Mouse (Mus musculus) heart, embryonic 12.5 days (tissue): ENCODE results near the gene Ripor2. TPM values are rescaled to one million over a fixed set of nuclear protein-coding genes. Genes with fewer than 3 reads are reported as not detected.
A peak's percentile ranks its signal among the peaks of the same experiment; 100 is the strongest.

Source experiments
- ATAC-seq: fragments of 200-750 bp; cut with Nextera tagmentation; 2 replicates; pipeline ENCODE4 v1.8.0; 2017; ENCODE audit warnings: moderate TSS enrichment, moderate library complexity; ENCODE audit not compliant: insufficient number of reproducible peaks, low FRiP score
- H3K27ac ChIP-seq: fragments of 300-500 bp; sonication (generic); 2 replicates; pipeline ENCODE4 v1.5.1; 2016; ENCODE audit warnings: mild to moderate bottlenecking, moderate library complexity; ENCODE audit not compliant: poor library complexity, severe bottlenecking
- H3K27me3 ChIP-seq: fragments of 300-500 bp; sonication (generic); replicated peaks from 2 replicates; pipeline ENCODE4 v1.6.1; 2016; ENCODE audit warnings: mild to moderate bottlenecking, moderate library complexity
- H3K36me3 ChIP-seq: fragments of 300-500 bp; sonication (generic); 2 replicates; pipeline ENCODE4 v1.6.1; 2016; ENCODE audit warnings: mild to moderate bottlenecking, moderate library complexity
- H3K4me1 ChIP-seq: fragments of 300-500 bp; sonication (generic); replicated peaks from 2 replicates; pipeline ENCODE4 v1.6.1; 2016; ENCODE audit warnings: mild to moderate bottlenecking
- H3K4me2 ChIP-seq: fragments of 300-500 bp; sonication (generic); 2 replicates; pipeline ENCODE4 v1.6.1; 2016; ENCODE audit warnings: mild to moderate bottlenecking, moderate library complexity
- H3K4me3 ChIP-seq: fragments of 300-500 bp; sonication (generic); 2 replicates; pipeline ENCODE4 v1.5.1; 2016; ENCODE audit warnings: mild to moderate bottlenecking
- H3K9ac ChIP-seq: fragments of 300-500 bp; sonication (generic); 2 replicates; pipeline ENCODE4 v1.6.1; 2016; ENCODE audit warnings: mild to moderate bottlenecking, moderate library complexity
- H3K9me3 ChIP-seq: fragments of 300-500 bp; sonication (generic); replicated peaks from 2 replicates; pipeline ENCODE4 v1.6.1; 2016; ENCODE audit warnings: mild to moderate bottlenecking, moderate library complexity
- WGBS: fragments of 180-500 bp; shearing (Covaris S2); methylation state at CpG from one replicate; pipeline ENCODE4 v1.1.7; 2016; 5-methylcytosine and 5-hydroxymethylcytosine counted together
- polyA plus RNA-seq: library from polyadenylated mRNA; unstranded; fragments of >200 nt; fragmentation: Nextera tagmentation; extraction: Ambion mirVana; gene quantifications from 2 replicates; pipeline ENCODE4 v1.2.1, GENCODE M21; 2016

Ripor2 gene
- 10.5 and 10.9 TPM in 2 replicates for polyA plus RNA-seq

DNA sequence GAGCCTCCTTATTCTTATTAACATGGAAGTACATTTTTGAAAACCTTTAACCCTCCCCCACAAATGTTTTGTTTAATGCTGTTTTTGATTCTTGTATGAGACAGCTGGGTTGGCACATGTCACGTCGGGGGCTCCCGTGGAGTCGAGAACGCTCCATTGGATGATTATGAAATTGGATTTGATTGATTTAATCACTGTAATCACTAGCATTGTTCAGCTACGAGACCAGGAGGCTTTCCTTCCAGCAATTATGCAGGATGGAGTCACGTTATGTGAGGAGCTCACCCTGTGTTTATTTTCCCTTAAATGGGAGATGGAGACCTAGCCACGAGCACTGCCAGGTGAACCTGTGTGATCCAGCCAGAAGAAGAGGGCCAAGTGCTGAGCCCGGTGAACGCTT lies at the start of gene Ripor2:
Gene Ripor2 (plus strand): TSS at position 357 of the 400 bp plus-strand sequence.
- no peak within 1 kb of the TSS for H3K4me2 ChIP-seq
- no peak for ATAC-seq
- no peaks in the 10 kb centered on the region for H3K36me3 ChIP-seq
- H3K27ac ChIP-seq, result no peak within 1 kb of the TSS
- no peaks in the 10 kb centered on the region for H3K9me3 ChIP-seq
- 83% methylated on average over 10 of the region's 10 CpGs for WGBS
- no peaks in the 10 kb centered on the region for H3K27me3 ChIP-seq
- no peak within 1 kb of the TSS for H3K9ac ChIP-seq
- H3K4me1 ChIP-seq, result peaks cover 15% of the 10 kb centered on the region
- no peak within 1 kb of the TSS for H3K4me3 ChIP-seq

DNA sequence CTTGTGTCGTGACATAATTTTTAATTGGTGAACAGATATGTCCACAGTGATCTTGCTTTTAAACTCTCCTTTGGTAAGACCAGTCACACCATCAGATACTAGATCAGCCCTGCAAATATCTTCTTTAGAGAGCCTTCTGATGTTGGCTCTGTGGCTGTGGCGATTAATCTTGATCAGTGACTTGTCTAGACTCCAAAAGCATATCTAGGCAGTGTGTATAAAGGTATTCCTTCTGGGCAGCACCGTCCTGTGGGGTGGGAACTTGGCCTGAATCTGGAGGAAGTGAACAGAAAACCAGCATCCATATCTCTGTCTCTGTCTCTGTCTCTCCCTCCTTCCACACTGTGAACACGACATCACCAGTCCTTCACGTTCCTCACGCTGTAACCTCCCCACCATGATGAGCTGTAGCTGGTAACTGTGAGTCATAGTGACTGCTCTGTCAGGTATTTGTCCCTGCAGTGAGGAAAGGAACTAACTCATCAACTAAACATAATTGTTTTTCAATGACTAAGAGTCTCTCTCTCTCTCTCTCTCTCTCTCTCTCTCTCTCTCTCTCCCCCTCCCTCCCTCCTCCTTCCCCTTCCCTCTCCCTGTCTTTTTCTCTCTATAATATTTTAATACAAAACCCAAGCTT lies 45.3 kb upstream of the Ripor2 start:
- Histone ChIP-seq H3K9me3 (no peaks in the 10 kb centered on the region), H3K4me1 (peaks cover 22% of the 10 kb centered on the region), H3K36me3 (no peaks in the 10 kb centered on the region), H3K4me3 (no peak overlapping the region), H3K4me2 (no peak overlapping the region), H3K9ac (no peak overlapping the region), H3K27ac (no peak overlapping the region), H3K27me3 (no peaks in the 10 kb centered on the region)
- WGBS, result 65% methylated on average over 6 of the region's 6 CpGs
- no peak for ATAC-seq

DNA sequence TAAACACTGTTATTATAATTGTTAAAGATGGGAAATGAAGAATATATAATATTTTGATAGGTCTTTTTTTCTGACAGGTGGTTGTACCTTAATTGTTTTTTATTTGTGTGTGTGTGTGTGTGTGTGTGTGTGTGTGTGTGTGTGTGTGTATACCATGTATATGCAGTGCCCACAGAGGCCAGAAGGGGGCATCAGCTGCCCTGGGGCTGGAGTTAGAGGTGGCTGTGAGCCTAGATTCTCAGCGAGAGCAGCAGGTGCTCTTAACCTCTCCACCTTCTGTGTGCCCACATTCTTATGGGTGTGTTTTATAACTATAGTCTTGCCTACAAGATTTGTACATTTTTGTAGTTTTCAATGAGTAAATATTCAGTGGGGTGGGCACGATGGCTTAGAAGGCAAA lies 44.0 kb upstream of the Ripor2 start:
- Histone ChIP-seq H3K9ac (no peak overlapping the region), H3K27me3 (no peaks in the 10 kb centered on the region), H3K9me3 (no peaks in the 10 kb centered on the region), H3K27ac (0 out of 2 replicates have a peak overlapping the region, but pooled peaks have one; percentile 70), H3K4me3 (no peak overlapping the region), H3K4me1 (peaks cover 22% of the 10 kb centered on the region), H3K36me3 (no peaks in the 10 kb centered on the region), H3K4me2 (no peak overlapping the region)
- no peak for ATAC-seq
- 88% methylated on average over 2 of the region's 2 CpGs for WGBS

DNA sequence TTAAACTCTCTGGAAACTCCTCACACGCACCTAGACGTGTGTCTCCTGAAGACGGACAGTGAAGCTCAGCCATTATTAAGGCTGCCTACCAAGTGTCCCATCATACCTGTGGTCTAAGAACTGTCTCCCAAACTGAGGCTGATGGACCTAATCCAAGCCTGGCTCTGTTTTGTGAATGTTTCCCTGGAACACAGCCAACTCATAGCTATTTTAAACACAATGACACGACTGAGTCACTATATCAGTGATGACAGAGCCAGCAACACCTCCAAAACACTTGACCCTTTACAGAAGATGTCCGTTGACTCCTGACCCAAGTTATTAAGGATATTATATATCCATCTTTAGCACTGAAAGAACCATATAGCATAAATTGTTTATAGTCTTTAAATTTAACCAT lies 43.0 kb upstream of the Ripor2 start:
- Histone ChIP-seq H3K27me3 (no peaks in the 10 kb centered on the region), H3K9me3 (no peaks in the 10 kb centered on the region), H3K27ac (peak overlapping the region; percentile 70), H3K4me3 (no peak overlapping the region), H3K9ac (no peak overlapping the region), H3K4me2 (0 out of 2 replicates have a peak overlapping the region, but pooled peaks have one; percentile 6), H3K36me3 (no peaks in the 10 kb centered on the region), H3K4me1 (peaks cover 22% of the 10 kb centered on the region)
- 40% methylated on average over 5 of the region's 5 CpGs for WGBS
- ATAC-seq, result no peak

DNA sequence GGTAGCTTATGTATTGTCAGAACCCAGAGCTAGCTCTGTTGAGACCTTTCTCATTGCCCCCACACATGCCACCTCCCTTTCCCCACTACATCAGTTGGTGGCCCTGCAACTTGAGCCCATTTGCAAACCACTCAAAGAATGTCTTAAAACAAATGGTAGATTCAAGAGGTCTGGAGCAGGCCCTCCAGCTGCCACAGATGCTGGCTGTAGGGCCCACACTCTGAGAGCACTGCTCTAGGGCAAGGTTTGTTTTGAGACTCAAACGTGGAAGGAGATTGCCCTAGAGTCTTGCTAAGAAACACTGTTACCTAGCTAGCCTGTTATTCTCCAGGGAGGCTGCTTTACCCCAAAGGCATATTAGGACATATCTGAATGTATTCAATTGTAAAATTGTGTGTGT lies 36.3 kb upstream of the Ripor2 start:
- ATAC-seq, result no peak
- H3K27me3 ChIP-seq, result no peaks in the 10 kb centered on the region
- H3K4me1 ChIP-seq, result peaks cover 17% of the 10 kb centered on the region
- no peak overlapping the region for H3K9ac ChIP-seq
- no peak overlapping the region for H3K27ac ChIP-seq
- H3K4me3 ChIP-seq, result no peak overlapping the region
- H3K9me3 ChIP-seq, result no peaks in the 10 kb centered on the region
- no peak overlapping the region for H3K4me2 ChIP-seq
- WGBS, result 21% methylated on average over 1 of the region's 1 CpGs
- H3K36me3 ChIP-seq, result no peaks in the 10 kb centered on the region

DNA sequence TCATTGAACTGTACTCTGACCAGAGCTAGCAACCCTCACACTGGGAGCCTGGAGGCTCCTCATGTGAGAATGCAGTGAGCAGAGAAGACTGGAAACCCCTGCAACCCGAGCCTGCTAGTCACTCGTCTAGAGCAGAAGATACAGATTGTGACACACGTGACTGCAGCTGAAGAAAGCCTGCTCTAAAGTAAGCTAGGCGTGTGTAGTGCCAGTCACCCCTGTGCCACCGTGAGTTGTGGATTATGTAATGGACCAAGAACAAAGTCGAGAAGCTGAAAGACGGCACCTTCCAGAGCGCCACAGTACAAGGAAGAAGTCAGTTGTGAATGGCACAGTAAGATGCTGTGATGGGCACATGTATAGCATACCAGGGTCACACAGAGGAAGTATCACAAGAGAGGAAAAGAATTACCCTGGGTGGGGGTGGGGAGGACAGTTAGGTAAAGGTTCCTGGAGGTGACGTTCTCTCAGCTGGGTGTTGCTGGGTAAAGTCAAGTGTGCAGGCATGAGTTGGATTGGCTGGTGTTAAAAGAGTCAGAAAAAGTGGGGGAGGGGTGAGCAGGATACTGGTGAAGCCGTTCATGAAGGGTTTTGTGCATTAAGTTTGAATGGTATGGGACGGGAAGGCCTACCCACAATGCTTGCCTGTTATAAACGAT lies 35.1 kb upstream of the Ripor2 start:
- 74% methylated on average over 12 of the region's 12 CpGs for WGBS
- H3K4me2 ChIP-seq, result no peak overlapping the region
- no peak overlapping the region for H3K27ac ChIP-seq
- peaks cover 28% of the 10 kb centered on the region for H3K4me1 ChIP-seq
- no peak overlapping the region for H3K4me3 ChIP-seq
- no peaks in the 10 kb centered on the region for H3K27me3 ChIP-seq
- no peaks in the 10 kb centered on the region for H3K9me3 ChIP-seq
- ATAC-seq, result peak; percentile 33; the same call in 1 of the 2 replicates
- H3K36me3 ChIP-seq, result no peaks in the 10 kb centered on the region
- no peak overlapping the region for H3K9ac ChIP-seq

DNA sequence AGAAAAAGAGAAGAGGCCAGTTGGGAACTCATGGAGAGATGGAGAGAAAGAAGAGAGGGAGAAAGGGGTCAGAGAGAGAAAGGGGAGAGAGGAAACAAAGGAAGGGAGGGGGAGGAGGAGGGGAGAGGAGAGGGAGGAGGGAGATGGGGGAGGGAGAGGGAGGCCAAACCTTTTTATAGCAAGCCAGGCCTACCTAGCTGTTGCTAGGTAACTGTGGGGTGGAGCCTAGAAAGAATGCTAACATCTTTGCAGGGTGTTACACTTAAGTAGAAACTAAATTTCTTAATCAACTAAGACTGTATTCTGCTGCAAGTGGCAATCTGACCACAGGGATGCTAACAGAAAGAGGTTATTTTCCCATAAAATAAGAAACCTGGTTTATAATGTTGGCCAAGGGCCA lies 33.1 kb upstream of the Ripor2 start:
- H3K9me3 ChIP-seq, result no peaks in the 10 kb centered on the region
- ATAC-seq, result no peak
- H3K4me2 ChIP-seq, result no peak overlapping the region
- no peak overlapping the region for H3K27ac ChIP-seq
- no peaks in the 10 kb centered on the region for H3K36me3 ChIP-seq
- H3K9ac ChIP-seq, result no peak overlapping the region
- H3K4me1 ChIP-seq, result peaks cover 42% of the 10 kb centered on the region
- no peak overlapping the region for H3K4me3 ChIP-seq
- no peaks in the 10 kb centered on the region for H3K27me3 ChIP-seq

DNA sequence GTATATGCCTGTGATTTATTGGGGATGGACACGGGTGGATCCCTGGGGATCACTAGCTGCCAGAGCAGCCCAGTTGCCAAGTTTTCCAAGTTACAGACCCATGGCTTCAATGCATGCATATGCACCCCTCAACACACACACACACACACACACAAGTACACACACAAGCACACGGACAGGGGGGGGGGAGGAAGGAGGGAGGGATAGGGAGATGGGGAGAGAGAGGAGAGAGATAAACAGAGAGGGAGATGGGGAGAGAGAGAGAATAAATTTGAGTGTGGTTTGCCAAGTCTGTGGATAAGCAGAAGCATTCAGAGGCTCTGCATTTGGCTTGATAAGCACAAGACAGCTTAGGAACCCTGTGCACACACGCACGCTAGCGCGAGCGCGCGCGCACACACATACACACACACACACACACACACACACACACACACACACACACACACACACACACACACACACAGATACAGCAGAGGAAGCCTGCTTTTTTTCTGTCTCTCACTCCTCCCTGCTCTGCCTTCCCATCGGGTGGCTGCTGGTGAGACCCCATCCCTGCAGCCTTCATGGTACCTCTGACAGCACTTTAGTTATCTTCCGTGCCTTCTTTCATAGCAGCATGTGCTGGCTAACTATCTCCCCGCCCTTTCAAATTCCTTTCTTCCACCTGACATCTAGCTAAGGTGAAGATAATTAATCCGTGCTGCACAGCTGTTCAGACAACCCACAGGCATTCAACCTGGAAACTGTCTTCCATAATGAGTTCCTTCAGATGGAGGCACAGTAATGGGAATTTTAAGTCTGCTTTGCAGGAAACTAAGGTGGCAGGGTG lies 30.7 kb upstream of the Ripor2 start:
- no peak overlapping the region for H3K4me3 ChIP-seq
- H3K4me2 ChIP-seq, result peak overlapping the region; percentile 27; the same call in 1 of the 2 replicates
- peaks cover 42% of the 10 kb centered on the region for H3K4me1 ChIP-seq
- WGBS, result 19% methylated on average over 6 of the region's 14 CpGs
- H3K27ac ChIP-seq, result peak overlapping the region; percentile 25
- no peaks in the 10 kb centered on the region for H3K36me3 ChIP-seq
- H3K27me3 ChIP-seq, result no peaks in the 10 kb centered on the region
- H3K9ac ChIP-seq, result no peak overlapping the region
- no peaks in the 10 kb centered on the region for H3K9me3 ChIP-seq
- ATAC-seq, result peak; percentile 60; the same call in 1 of the 2 replicates

DNA sequence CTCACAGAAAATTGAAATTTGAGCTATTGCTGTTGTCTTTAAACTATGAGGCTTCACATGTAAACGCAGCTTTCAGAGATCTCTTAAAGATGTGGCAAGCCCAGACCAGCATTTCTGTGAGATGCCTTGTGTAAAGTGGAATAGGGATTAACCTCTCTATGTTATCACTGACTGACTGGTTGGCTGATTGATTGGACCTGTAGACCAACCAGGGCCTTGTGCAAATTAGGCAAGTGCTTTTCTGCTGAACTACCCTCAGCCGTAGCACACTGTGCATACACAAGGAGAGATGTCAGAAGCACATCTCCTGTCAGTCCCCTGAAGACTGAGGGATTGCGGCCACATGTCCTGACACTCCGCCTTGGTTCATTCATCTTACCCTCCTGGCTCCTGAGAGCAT lies 29.9 kb upstream of the Ripor2 start:
- Histone ChIP-seq H3K4me1 (peaks cover 41% of the 10 kb centered on the region), H3K27ac (0 out of 2 replicates have a peak overlapping the region, but pooled peaks have one; percentile 13), H3K27me3 (no peaks in the 10 kb centered on the region), H3K4me2 (no peak overlapping the region), H3K9ac (no peak overlapping the region), H3K36me3 (no peaks in the 10 kb centered on the region), H3K9me3 (no peaks in the 10 kb centered on the region), H3K4me3 (no peak overlapping the region)
- WGBS, result 55% methylated on average over 4 of the region's 4 CpGs
- no peak for ATAC-seq

DNA sequence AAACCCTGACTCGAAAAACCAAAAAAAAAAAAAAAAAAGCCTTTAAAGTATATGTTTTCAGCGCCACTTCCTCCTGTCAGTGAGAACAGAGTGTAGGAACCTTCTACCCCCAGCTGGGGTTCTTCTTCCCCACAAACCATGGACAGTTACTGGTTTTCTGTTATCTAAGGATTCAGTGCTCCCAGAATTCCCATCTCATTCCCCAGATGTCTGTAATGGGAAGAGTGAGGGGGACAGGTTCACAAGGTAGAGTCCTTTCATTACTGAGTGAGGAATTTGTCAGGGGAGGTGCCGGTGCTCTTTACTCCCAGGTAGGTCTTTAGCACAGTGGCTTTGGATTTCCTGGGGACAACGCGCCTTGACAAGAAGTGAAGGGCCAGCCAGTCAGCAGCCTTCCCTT lies 20.6 kb upstream of the Ripor2 start:
- no peak overlapping the region for H3K27ac ChIP-seq
- WGBS, result 89% methylated on average over 5 of the region's 5 CpGs
- H3K27me3 ChIP-seq, result no peaks in the 10 kb centered on the region
- no peak overlapping the region for H3K4me3 ChIP-seq
- no peaks in the 10 kb centered on the region for H3K36me3 ChIP-seq
- peaks cover 23% of the 10 kb centered on the region for H3K4me1 ChIP-seq
- no peak for ATAC-seq
- no peak overlapping the region for H3K4me2 ChIP-seq
- H3K9ac ChIP-seq, result no peak overlapping the region
- H3K9me3 ChIP-seq, result no peaks in the 10 kb centered on the region

DNA sequence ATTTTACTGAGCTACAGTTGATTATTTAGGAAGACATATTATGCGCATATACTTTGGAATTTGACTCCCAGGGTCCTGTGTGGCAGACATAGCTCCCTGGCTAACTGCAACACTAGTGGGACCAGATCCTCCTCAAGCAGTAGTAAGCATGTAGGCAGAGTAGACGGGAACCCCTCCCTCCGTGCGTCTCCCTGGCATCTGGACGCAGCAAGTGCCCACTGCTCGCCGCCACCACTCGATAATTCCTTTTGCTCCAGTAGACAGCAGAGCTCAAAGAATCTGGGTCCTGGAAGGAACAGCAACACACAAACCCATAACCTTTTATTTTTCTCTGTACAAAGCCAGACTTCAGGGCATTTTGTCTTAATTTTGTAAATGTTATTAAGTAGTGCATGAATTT lies 17.3 kb upstream of the Ripor2 start:
- H3K9me3 ChIP-seq, result no peaks in the 10 kb centered on the region
- no peak overlapping the region for H3K4me3 ChIP-seq
- peak overlapping the region; percentile 95 for H3K27ac ChIP-seq
- H3K27me3 ChIP-seq, result no peaks in the 10 kb centered on the region
- no peaks in the 10 kb centered on the region for H3K36me3 ChIP-seq
- H3K4me2 ChIP-seq, result no peak overlapping the region; the same call in 1 of the 2 replicates
- 0 out of 2 replicates have a peak overlapping the region, but pooled peaks have one; percentile 11 for H3K9ac ChIP-seq
- no peak for ATAC-seq
- H3K4me1 ChIP-seq, result peaks cover 39% of the 10 kb centered on the region
- WGBS, result 58% methylated on average over 8 of the region's 8 CpGs
